Mouse (Mus musculus) G1E (cell line): ENCODE results near the gene Zfp493. TPM values are rescaled to one million over a fixed set of nuclear protein-coding genes. Genes with fewer than 3 reads are reported as not detected.
"Not testable (repeated sequence)": the region's sequence is repeated elsewhere in the genome, so short reads cannot be mapped to it uniquely, and the experiment has no call there.

Experiments used
- ATAC-seq: 2 replicates; pipeline ENCODE4 v1.8.0; 2016; ENCODE audit warnings: mild to moderate bottlenecking; ENCODE audit not compliant: insufficient number of reproducible peaks, poor library complexity, low FRiP score, severe bottlenecking; ENCODE audit errors: extremely low read depth
- DNase-seq: peaks from one replicate; pipeline ENCODE4 v3.0.0; 2012; ENCODE audit warnings: low spot score
- H3K27me3 ChIP-seq: 2 replicates; pipeline ENCODE4 v1.6.1; 2012; ENCODE audit warnings: mild to moderate bottlenecking, low read length, inconsistent platforms; ENCODE audit not compliant: insufficient read depth
- H3K36me3 ChIP-seq: replicated peaks from 2 replicates; pipeline ENCODE3; 2012; ENCODE audit warnings: mild to moderate bottlenecking, inconsistent platforms
- H3K4me1 ChIP-seq: 2 replicates; pipeline ENCODE4 v1.6.1; 2012; ENCODE audit warnings: low read depth, low read length, inconsistent platforms, mixed read lengths; ENCODE audit not compliant: insufficient read depth
- H3K4me3 ChIP-seq: 2 replicates; pipeline ENCODE4 v1.5.1; 2012; ENCODE audit warnings: low read depth, mild to moderate bottlenecking, inconsistent platforms, low read length, moderate library complexity, mixed read lengths
- H3K9me3 ChIP-seq: replicated peaks from 2 replicates; pipeline ENCODE4 v1.6.1; 2012; ENCODE audit warnings: inconsistent platforms
- CTCF ChIP-seq: IDR thresholded peaks from 2 replicates; pipeline ENCODE4 v1.5.1; 2012; ENCODE audit warnings: low read depth, low read length, inconsistent platforms, mixed read lengths
- GATA1 ChIP-seq: IDR thresholded peaks from 2 replicates; pipeline ENCODE4 v1.6.1; 2012; ENCODE audit warnings: borderline replicate concordance, low read length, inconsistent platforms, mixed read lengths
- GATA2 ChIP-seq: IDR thresholded peaks from 2 replicates; pipeline ENCODE4 v1.6.1; 2012; ENCODE audit warnings: low read depth, low read length, inconsistent platforms, borderline replicate concordance
- POLR2AphosphoS5 ChIP-seq: IDR thresholded peaks from 2 replicates; pipeline ENCODE4 v1.6.1; 2012; ENCODE audit warnings: low read depth, low read length, inconsistent platforms; ENCODE audit not compliant: insufficient replicate concordance
- TAL1 ChIP-seq: conservative IDR thresholded peaks from 2 replicates; pipeline ENCODE4 v1.6.1; 2012; ENCODE audit warnings: low read depth, low read length, inconsistent platforms, mixed read lengths
- polyA plus RNA-seq: library from polyadenylated mRNA; stranded (reverse); fragments of >175 nt; gene quantifications from 2 replicates; pipeline ENCODE4 v1.2.3, GENCODE M21; 2012
- total RNA-seq, 2 experiments: library from RNA; stranded (forward) in 1 of 2; stranded (reverse) in 1 of 2; fragments of 200-1000 nt in 1 of 2; fragments of >200 nt in 1 of 2; fragmentation: Nextera tagmentation in 1 of 2; gene quantifications; 2 replicates each; pipeline ENCODE4 v1.2.3; 2014 to 2017

The Zfp493 gene
- total and polyA plus RNA-seq, 3 experiments = 0.29 to 11.4 (median 1.4) TPM

- Histone ChIP-seq H3K4me3 (no peak overlapping the region), H3K4me1 (no peaks in the 10 kb centered on the region), H3K27me3 (no peaks in the 10 kb centered on the region), H3K36me3 (no peaks in the 10 kb centered on the region), H3K9me3 (no peaks in the 10 kb centered on the region)
- TF ChIP-seq GATA1 (no peak), TAL1 (no peak), POLR2AphosphoS5 (no peak), CTCF (no peak), GATA2 (no peak)
- DNase-seq = no peak
- ATAC-seq = no peak
Observed at GRCm38 (mm10) chr13:67759966-67760365, 19.5 kb upstream of the Zfp493 start.

GRCm38 (mm10) chr13:67763031-67763768 is 16.3 kb upstream of the Zfp493 start:
- no peak for ATAC-seq
- no peak for TF ChIP-seq POLR2AphosphoS5
- no peak for TF ChIP-seq GATA1
- no peak for TF ChIP-seq GATA2
- TF ChIP-seq CTCF = no peak
- no peak for TF ChIP-seq TAL1
- no peaks in the 10 kb centered on the region for H3K36me3 ChIP-seq

GRCm38 (mm10) chr13:67791921-67792455 is 12.5 kb downstream of the Zfp493 start:
- H3K9me3 ChIP-seq = no peaks in the 10 kb centered on the region
- no peaks in the 10 kb centered on the region for H3K36me3 ChIP-seq
- no peaks in the 10 kb centered on the region for H3K27me3 ChIP-seq
- ATAC-seq = no peak
- no peak for DNase-seq
- TF ChIP-seq POLR2AphosphoS5 (no peak), CTCF (no peak), TAL1 (no peak), GATA1 (no peak)
- no peak overlapping the region for H3K4me3 ChIP-seq
- no peaks in the 10 kb centered on the region for H3K4me1 ChIP-seq

More at GRCm38 (mm10) chr13:67763031-67763768, 16.3 kb upstream of the Zfp493 start:
- Histone ChIP-seq H3K4me3 (no peak overlapping the region), H3K9me3 (no peaks in the 10 kb centered on the region), H3K4me1 (no peaks in the 10 kb centered on the region), H3K27me3 (no peaks in the 10 kb centered on the region)
- DNase-seq = no peak

- no peak for TF ChIP-seq CTCF
- DNase-seq (no peak), ATAC-seq (no peak)
- Histone ChIP-seq H3K36me3 (no peaks in the 10 kb centered on the region), H3K9me3 (no peaks in the 10 kb centered on the region), H3K4me1 (no peaks in the 10 kb centered on the region), H3K4me3 (no peak overlapping the region), H3K27me3 (no peaks in the 10 kb centered on the region)
Observed at GRCm38 (mm10) chr13:67798618-67799017, 19.1 kb downstream of the Zfp493 start.

- H3K4me1 ChIP-seq, H3K27me3 ChIP-seq, ATAC-seq, H3K4me3 ChIP-seq, H3K9me3 ChIP-seq, H3K36me3 ChIP-seq, DNase-seq: not testable (repeated sequence)
Observed at GRCm38 (mm10) chr13:67799151-67799550, 19.7 kb downstream of the Zfp493 start.

GRCm38 (mm10) chr13:67811651-67812210 is 32.2 kb downstream of the Zfp493 start:
- no peak for TF ChIP-seq GATA2
- TF ChIP-seq POLR2AphosphoS5 = no peak
- no peak for TF ChIP-seq GATA1
- TF ChIP-seq CTCF = no peak
- TF ChIP-seq TAL1 = no peak
- Histone ChIP-seq H3K36me3 (no peaks in the 10 kb centered on the region), H3K4me1 (peaks cover 11% of the 10 kb centered on the region), H3K9me3 (no peaks in the 10 kb centered on the region; the same call in 1 of the 2 replicates), H3K27me3 (no peaks in the 10 kb centered on the region), H3K4me3 (no peak overlapping the region)
- DNase-seq (no peak), ATAC-seq (no peak)

GRCm38 (mm10) chr13:67812961-67813709 is 33.6 kb downstream of the Zfp493 start:
- no peak for TF ChIP-seq POLR2AphosphoS5
- no peak for TF ChIP-seq TAL1
- TF ChIP-seq CTCF = no peak
- TF ChIP-seq GATA1 = no peak
- no peak for TF ChIP-seq GATA2
- no peak for DNase-seq
- Histone ChIP-seq H3K4me3 (peak overlapping the region; percentile 73), H3K36me3 (no peaks in the 10 kb centered on the region), H3K27me3 (no peaks in the 10 kb centered on the region), H3K9me3 (peaks cover 3% of the 10 kb centered on the region), H3K4me1 (peaks cover 11% of the 10 kb centered on the region)
- ATAC-seq = no peak
